Mouse (Mus musculus) ES-Bruce4 (cell line): ENCODE measurements around the gene Bcl11a.

Experiments used
- CTCF ChIP-seq: IDR thresholded peaks from one replicate; pipeline ENCODE4 v1.8.1; 2011; ENCODE audit warnings: low read depth, low read length
- EP300 ChIP-seq: IDR thresholded peaks from 2 replicates; pipeline ENCODE4 v1.6.1; 2011; ENCODE audit warnings: low read depth, low read length; ENCODE audit not compliant: insufficient read depth
- POLR2A ChIP-seq: IDR thresholded peaks from one replicate; pipeline ENCODE4 v1.8.1; 2011; ENCODE audit warnings: low read length; ENCODE audit not compliant: insufficient read depth

DNA sequence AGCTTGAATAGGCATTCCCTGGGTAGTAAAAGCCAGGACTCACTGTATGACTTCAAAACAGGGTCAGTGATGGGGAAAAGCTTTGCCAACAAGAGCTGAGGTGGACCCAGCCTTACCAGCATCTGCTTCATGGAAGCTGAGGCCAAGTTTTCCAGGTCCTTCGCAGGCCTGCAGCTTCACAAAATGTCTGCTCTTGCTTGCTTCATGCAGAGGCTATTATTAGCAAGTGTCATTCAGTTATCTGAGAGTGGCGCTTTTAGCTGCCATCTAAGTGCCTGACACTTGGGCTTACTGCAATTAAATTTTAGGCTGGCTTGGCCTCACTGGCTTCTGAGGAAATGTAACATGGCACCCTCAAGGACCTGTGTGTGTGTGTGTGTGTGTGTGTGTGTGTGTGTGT is 32.3 kb downstream of the Bcl11a start:
- no peak for TF ChIP-seq POLR2A
- TF ChIP-seq CTCF, result no peak
- no peak for TF ChIP-seq EP300
